Mouse (Mus musculus): ENCODE measurements around the gene Gfy. TPM values are rescaled to one million over a fixed set of nuclear protein-coding genes. Genes with fewer than 3 reads are reported as not detected.

The Gfy gene
- polyA plus RNA-seq, 1 experiment from 2014 or later = not detected

DNA sequence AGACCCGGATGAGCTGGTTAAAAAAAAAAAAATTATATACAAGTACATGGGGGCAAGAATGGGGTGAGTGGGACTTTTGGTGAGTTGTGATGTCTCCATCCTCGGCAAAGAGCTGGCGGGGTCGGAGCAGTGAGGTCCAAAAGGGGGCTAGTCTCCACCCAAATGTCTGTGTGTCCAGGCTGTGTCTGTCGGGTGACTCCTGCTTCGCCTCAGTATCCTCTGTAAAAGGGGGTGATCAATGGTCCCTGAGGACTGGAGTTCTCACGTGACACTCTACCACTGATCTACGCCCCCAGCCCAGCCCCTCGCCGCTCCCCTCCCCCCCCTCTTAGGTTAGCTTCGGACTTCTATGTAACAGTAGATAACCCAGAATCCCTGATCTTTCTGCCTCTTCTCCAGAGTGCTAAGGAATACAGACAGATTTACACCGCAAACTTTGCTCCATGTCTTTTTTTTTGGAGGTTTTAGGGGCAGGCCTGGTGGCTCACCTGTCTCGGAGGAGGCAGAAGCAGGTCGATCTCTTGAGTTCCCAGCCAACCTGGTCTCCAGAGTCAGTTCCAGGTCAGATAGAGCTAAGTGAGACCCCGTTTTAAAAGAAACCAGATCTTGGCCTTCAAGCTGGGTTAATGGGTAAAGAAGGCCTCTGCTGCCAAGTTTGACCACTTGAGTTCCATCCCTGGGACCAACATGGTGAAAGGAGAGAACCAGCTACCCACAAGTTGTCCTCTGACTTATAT is 49.4 kb downstream of the Gfy start:
- H3K27ac ChIP-seq (replicated peaks; ENCODE audit: low read depth, low read length) = peak overlapping the region; percentile 90
- ATAC-seq (ENCODE audit: insufficient number of reproducible peaks, low FRiP score, low TSS enrichment, low read depth) = no peak
- peaks cover 27% of the 10 kb centered on the region for H3K4me1 ChIP-seq (ENCODE audit: control insufficient read depth, insufficient read depth, low read length)

GRCm38 (mm10) chr7:45129318-45129717 is 50.1 kb downstream of the Gfy start:
- DNase-seq (ENCODE audit: low spot score) = peak; percentile 80
- H3K9ac ChIP-seq (ENCODE audit: low read length) = peak overlapping the region; percentile 89
- under 1% methylated on average over 17 of the region's 17 CpGs for WGBS
- no peak; the same call in 1 of the 2 replicates for ATAC-seq (ENCODE audit: insufficient number of reproducible peaks, low FRiP score, low TSS enrichment, low read depth)
- H3K4me1 ChIP-seq (ENCODE audit: control insufficient read depth, insufficient read depth, low read length) = peaks cover 27% of the 10 kb centered on the region
- H3K27ac ChIP-seq (replicated peaks; ENCODE audit: low read depth, low read length) = peak overlapping the region; percentile 90
- peak overlapping the region; percentile 63 for H3K4me2 ChIP-seq (ENCODE audit: low read depth, severe bottlenecking)
- peak overlapping the region; percentile 99 for H3K4me3 ChIP-seq (ENCODE audit: low read depth, low read length)
- no peaks in the 10 kb centered on the region for H3K9me3 ChIP-seq (ENCODE audit: control insufficient read depth, low read length)
- peaks cover 23% of the 10 kb centered on the region for H3K36me3 ChIP-seq (ENCODE audit: control insufficient read depth, insufficient read depth, low read length)
- no peaks in the 10 kb centered on the region for H3K27me3 ChIP-seq (ENCODE audit: control insufficient read depth, insufficient read depth, low read length)

More for the DNA sequence above, 49.4 kb downstream of the Gfy start:
- Histone ChIP-seq H3K4me3 (ENCODE audit: low read depth, low read length) (peak overlapping the region; percentile 99; the same call in 1 of the 2 replicates), H3K27me3 (ENCODE audit: control insufficient read depth, insufficient read depth, low read length) (no peaks in the 10 kb centered on the region), H3K4me2 (ENCODE audit: low read depth, severe bottlenecking) (peak overlapping the region; percentile 63), H3K36me3 (ENCODE audit: control insufficient read depth, insufficient read depth, low read length) (peaks cover 23% of the 10 kb centered on the region), H3K9ac (ENCODE audit: low read length) (peak overlapping the region; percentile 89), H3K9me3 (ENCODE audit: control insufficient read depth, low read length) (no peaks in the 10 kb centered on the region)
- DNase-seq (ENCODE audit: low spot score) = no peak
- WGBS = 57% methylated on average over 15 of the region's 15 CpGs

DNA sequence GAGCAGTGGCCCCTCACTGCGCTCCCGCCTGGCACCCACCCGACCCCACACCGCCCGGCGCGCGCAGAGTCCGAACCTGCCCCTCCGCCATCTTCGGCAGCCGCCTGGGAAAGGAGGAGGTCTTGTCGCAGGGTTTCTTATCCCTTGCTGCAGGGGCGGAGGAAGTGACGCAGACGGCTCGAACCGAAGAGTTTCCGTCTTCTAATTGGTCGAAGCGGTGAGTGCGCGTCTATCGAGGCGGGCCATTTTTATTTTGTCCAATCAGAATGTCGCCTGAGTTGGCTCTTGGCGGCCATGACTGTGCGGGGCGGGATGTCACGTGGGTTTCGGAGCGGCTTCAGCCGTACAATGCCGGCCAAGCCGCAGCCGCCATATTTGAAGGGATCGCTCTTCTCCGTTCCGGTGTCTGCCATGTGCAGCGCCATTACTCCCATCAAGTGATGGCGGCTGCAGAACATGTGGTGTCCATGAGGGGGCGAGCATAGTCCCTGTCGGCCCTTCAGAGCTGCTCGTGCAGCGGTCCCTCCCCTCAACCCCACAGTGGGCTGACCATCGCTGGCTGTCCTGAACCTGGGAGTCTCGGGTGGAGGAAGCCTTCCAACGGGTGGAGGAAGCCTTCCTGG is 50.6 kb downstream of the Gfy start, which contains the start of gene Rpl13a:
Gene Rpl13a, minus strand, starts transcription at position 138 of the 623 bp plus-strand sequence.
- Histone ChIP-seq H3K27me3 (ENCODE audit: control insufficient read depth, insufficient read depth, low read length) (no peaks in the 10 kb centered on the region), H3K36me3 (ENCODE audit: control insufficient read depth, insufficient read depth, low read length) (peaks cover 23% of the 10 kb centered on the region), H3K4me2 (ENCODE audit: low read depth, severe bottlenecking) (peak within 1 kb of the TSS; percentile 91), H3K4me3 (ENCODE audit: low read depth, low read length) (peak within 1 kb of the TSS; percentile 99), H3K27ac (replicated peaks; ENCODE audit: low read depth, low read length) (peak within 1 kb of the TSS; percentile 91), H3K4me1 (ENCODE audit: control insufficient read depth, insufficient read depth, low read length) (peaks cover 27% of the 10 kb centered on the region), H3K9ac (ENCODE audit: low read length) (peak within 1 kb of the TSS; percentile 100), H3K9me3 (ENCODE audit: control insufficient read depth, low read length) (no peaks in the 10 kb centered on the region)
- peak; percentile 93 for ATAC-seq (ENCODE audit: insufficient number of reproducible peaks, low FRiP score, low TSS enrichment, low read depth)
- 0% methylated on average over 48 of the region's 48 CpGs for WGBS
- DNase-seq (ENCODE audit: low spot score) = peak; percentile 99

DNA sequence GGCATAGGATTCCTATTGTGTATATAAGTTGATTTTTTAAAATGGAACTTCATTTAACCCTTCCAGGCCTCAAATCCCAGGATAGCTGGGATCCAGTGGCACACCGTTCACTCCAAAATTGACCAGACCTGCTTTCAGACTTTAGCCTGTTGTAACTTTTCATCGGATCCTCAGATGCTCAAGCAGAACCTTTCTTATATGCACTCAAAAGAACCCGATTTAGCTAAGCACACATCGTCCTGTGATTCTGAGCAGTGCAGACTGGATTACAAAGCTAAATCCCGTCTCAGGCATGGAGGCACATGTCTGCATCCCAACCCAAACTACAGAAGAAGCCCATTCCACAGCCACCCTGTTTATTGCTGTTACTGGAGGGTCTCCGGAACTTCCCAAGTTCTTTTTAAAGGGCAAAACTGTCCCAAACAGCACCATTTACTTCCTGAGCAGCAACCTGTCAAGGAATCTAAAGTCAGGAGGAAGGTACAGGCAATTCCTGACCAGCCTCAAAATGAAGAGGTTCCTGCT is 51.6 kb downstream of the Gfy start:
- Histone ChIP-seq H3K4me2 (ENCODE audit: low read depth, severe bottlenecking) (peak overlapping the region; percentile 91), H3K4me3 (ENCODE audit: low read depth, low read length) (peak overlapping the region; percentile 99), H3K27me3 (ENCODE audit: control insufficient read depth, insufficient read depth, low read length) (no peaks in the 10 kb centered on the region), H3K9me3 (ENCODE audit: control insufficient read depth, low read length) (no peaks in the 10 kb centered on the region), H3K36me3 (ENCODE audit: control insufficient read depth, insufficient read depth, low read length) (peaks cover 27% of the 10 kb centered on the region), H3K27ac (replicated peaks; ENCODE audit: low read depth, low read length) (peak overlapping the region; percentile 91), H3K4me1 (ENCODE audit: control insufficient read depth, insufficient read depth, low read length) (peaks cover 32% of the 10 kb centered on the region), H3K9ac (ENCODE audit: low read length) (peak overlapping the region; percentile 100)
- no peak for DNase-seq (ENCODE audit: low spot score)
- under 1% methylated on average over 6 of the region's 6 CpGs for WGBS
- no peak for ATAC-seq (ENCODE audit: insufficient number of reproducible peaks, low FRiP score, low TSS enrichment, low read depth)

DNA sequence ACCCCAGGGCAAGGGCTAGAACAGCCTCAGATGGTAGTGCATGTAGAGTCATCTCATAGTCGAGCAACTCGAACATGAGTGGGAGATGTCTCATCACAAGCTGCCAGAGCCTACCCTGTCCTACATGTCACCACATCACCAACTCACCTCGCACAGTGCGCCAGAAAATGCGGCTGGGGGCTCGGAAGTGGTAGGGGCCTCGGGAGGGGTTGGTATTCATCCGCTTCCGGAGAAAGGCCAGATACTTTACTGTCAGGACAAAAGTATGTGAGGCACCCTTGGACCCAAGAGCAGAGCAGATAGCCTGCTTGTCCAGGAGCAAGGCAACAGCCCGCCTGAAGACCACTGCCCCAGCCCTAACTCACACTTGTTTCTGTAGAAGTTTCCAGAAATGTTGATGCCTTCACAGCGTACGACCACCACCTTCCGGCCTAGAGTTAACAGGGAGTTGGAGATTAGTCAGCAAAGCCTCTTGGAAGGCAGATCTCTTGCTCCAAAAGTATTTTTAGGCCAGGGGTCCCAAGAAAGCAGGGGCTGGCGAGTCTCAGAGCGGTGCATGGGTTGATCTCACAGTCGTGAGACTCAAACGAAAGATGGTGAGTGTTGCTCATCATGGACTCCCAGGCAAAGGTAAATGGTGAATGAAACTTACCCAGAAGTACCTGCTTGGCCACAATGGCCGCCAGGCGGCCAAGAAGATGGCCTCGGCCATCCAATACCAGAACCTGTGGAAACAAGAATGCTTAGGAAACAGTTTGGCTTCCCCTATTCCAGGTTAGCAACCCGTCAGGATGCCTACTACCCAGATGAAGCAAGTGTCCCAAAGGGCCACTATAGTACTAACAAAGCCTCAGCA is 52.3 kb downstream of the Gfy start:
- peak overlapping the region; percentile 99 for H3K4me3 ChIP-seq (ENCODE audit: low read depth, low read length)
- WGBS = 40% methylated on average over 21 of the region's 21 CpGs
- peak overlapping the region; percentile 91 for H3K4me2 ChIP-seq (ENCODE audit: low read depth, severe bottlenecking)
- ATAC-seq (ENCODE audit: insufficient number of reproducible peaks, low FRiP score, low TSS enrichment, low read depth) (no peak), DNase-seq (ENCODE audit: low spot score) (peak; percentile 55)
- peaks cover 31% of the 10 kb centered on the region for H3K36me3 ChIP-seq (ENCODE audit: control insufficient read depth, insufficient read depth, low read length)
- H3K27me3 ChIP-seq (ENCODE audit: control insufficient read depth, insufficient read depth, low read length) = no peaks in the 10 kb centered on the region
- peak overlapping the region; percentile 100 for H3K9ac ChIP-seq (ENCODE audit: low read length)
- peak overlapping the region; percentile 91 for H3K27ac ChIP-seq (replicated peaks; ENCODE audit: low read depth, low read length)
- no peaks in the 10 kb centered on the region for H3K9me3 ChIP-seq (ENCODE audit: control insufficient read depth, low read length)
- peaks cover 35% of the 10 kb centered on the region for H3K4me1 ChIP-seq (ENCODE audit: control insufficient read depth, insufficient read depth, low read length)

Small RNAs within 50 kb of the gene (microRNA-seq; reads per million reads assigned to microRNA genes)
- gene Mir5121 (16.8 reads per million, percentile 27 among the genes with 10 or more reads in this experiment), gene Mir7055 (not detected)

Other genes with a start within 250 kb of the Gfy start
- 0.13 TPM in 1 of 2 replicates, not detected in the other for gene Tsks, start 236.4 kb downstream of the Gfy start, polyA plus RNA-seq (2014; fragmentation: Nextera tagmentation; extraction: Ambion mirVana)
- 17.5 and 22.1 TPM in 2 replicates for gene Cpt1c, start 204.7 kb downstream of the Gfy start, polyA plus RNA-seq (2014; fragmentation: Nextera tagmentation; extraction: Ambion mirVana)
- 332 and 334 TPM in 2 replicates for gene Prmt1, start 193.0 kb downstream of the Gfy start, polyA plus RNA-seq (2014; fragmentation: Nextera tagmentation; extraction: Ambion mirVana)
- gene Irf3, start 181.9 kb downstream of the Gfy start, polyA plus RNA-seq (2014; fragmentation: Nextera tagmentation; extraction: Ambion mirVana) = 73.9 and 83.5 TPM in 2 replicates
- 91.7 and 91.9 TPM in 2 replicates for gene Bcl2l12, start 180.9 kb downstream of the Gfy start, polyA plus RNA-seq (2014; fragmentation: Nextera tagmentation; extraction: Ambion mirVana)
- 52.0 and 60.3 TPM in 2 replicates for gene Scaf1, start 163.2 kb downstream of the Gfy start, polyA plus RNA-seq (2014; fragmentation: Nextera tagmentation; extraction: Ambion mirVana)
- 20.8 and 21.0 TPM in 2 replicates for gene Rras, start 161.6 kb downstream of the Gfy start, polyA plus RNA-seq (2014; fragmentation: Nextera tagmentation; extraction: Ambion mirVana)
- gene Prr12, start 126.7 kb downstream of the Gfy start, polyA plus RNA-seq (2014; fragmentation: Nextera tagmentation; extraction: Ambion mirVana) = 18.5 and 20.0 TPM in 2 replicates
- 70.2 and 73.9 TPM in 2 replicates for gene Nosip, start 117.1 kb downstream of the Gfy start, polyA plus RNA-seq (2014; fragmentation: Nextera tagmentation; extraction: Ambion mirVana)
- gene Prrg2, start 116.9 kb downstream of the Gfy start, polyA plus RNA-seq (2014; fragmentation: Nextera tagmentation; extraction: Ambion mirVana) = 22.1 and 24.6 TPM in 2 replicates
- gene Rcn3, start 87.3 kb downstream of the Gfy start, polyA plus RNA-seq (2014; fragmentation: Nextera tagmentation; extraction: Ambion mirVana) = 220 and 245 TPM in 2 replicates
- gene Fcgrt, start 75.7 kb downstream of the Gfy start, polyA plus RNA-seq (2014; fragmentation: Nextera tagmentation; extraction: Ambion mirVana) = 8.0 and 9.8 TPM in 2 replicates
- gene Rps11, start 55.1 kb downstream of the Gfy start, polyA plus RNA-seq (2014; fragmentation: Nextera tagmentation; extraction: Ambion mirVana) = 1,759 and 1,785 TPM in 2 replicates
- gene Rpl13a, start 50.8 kb downstream of the Gfy start, polyA plus RNA-seq (2014; fragmentation: Nextera tagmentation; extraction: Ambion mirVana) = 1,469 and 1,490 TPM in 2 replicates
- gene Gm45713, start 43.3 kb downstream of the Gfy start, polyA plus RNA-seq (2014; fragmentation: Nextera tagmentation; extraction: Ambion mirVana) = 0.45 TPM in 1 of 2 replicates, not detected in the other
- 0.33 and 0.44 TPM in 2 replicates for gene Flt3l, start 43.1 kb downstream of the Gfy start, polyA plus RNA-seq (2014; fragmentation: Nextera tagmentation; extraction: Ambion mirVana)
- 106 and 108 TPM in 2 replicates for gene Pih1d1, start 25.3 kb downstream of the Gfy start, polyA plus RNA-seq (2014; fragmentation: Nextera tagmentation; extraction: Ambion mirVana)
- 37.2 and 38.7 TPM in 2 replicates for gene Aldh16a1, start 25.0 kb downstream of the Gfy start, polyA plus RNA-seq (2014; fragmentation: Nextera tagmentation; extraction: Ambion mirVana)
- 0.11 TPM in 1 of 2 replicates, not detected in the other for gene Slc17a7, start 15.6 kb downstream of the Gfy start, polyA plus RNA-seq (2014; fragmentation: Nextera tagmentation; extraction: Ambion mirVana)
- gene Pth2, start 1.4 kb upstream of the Gfy start, polyA plus RNA-seq (2014; fragmentation: Nextera tagmentation; extraction: Ambion mirVana) = not detected in 2 replicates
- gene Ccdc155, start 25.3 kb upstream of the Gfy start, polyA plus RNA-seq (2014; fragmentation: Nextera tagmentation; extraction: Ambion mirVana) = 0.41 and 0.51 TPM in 2 replicates
- 0.51 and 0.60 TPM in 2 replicates for gene Dkkl1, start 32.6 kb upstream of the Gfy start, polyA plus RNA-seq (2014; fragmentation: Nextera tagmentation; extraction: Ambion mirVana)
- 378 and 385 TPM in 2 replicates for gene Tead2, start 36.2 kb upstream of the Gfy start, polyA plus RNA-seq (2014; fragmentation: Nextera tagmentation; extraction: Ambion mirVana)
- gene Cd37, start 59.5 kb upstream of the Gfy start, polyA plus RNA-seq (2014; fragmentation: Nextera tagmentation; extraction: Ambion mirVana) = 0.82 and 1.6 TPM in 2 replicates
- 0.20 and 0.36 TPM in 2 replicates for gene Slc6a16, start 61.5 kb upstream of the Gfy start, polyA plus RNA-seq (2014; fragmentation: Nextera tagmentation; extraction: Ambion mirVana)
- not detected in 2 replicates for gene Slc6a21, start 97.9 kb upstream of the Gfy start, polyA plus RNA-seq (2014; fragmentation: Nextera tagmentation; extraction: Ambion mirVana)
- 6.7 and 8.9 TPM in 2 replicates for gene Trpm4, start 154.2 kb upstream of the Gfy start, polyA plus RNA-seq (2014; fragmentation: Nextera tagmentation; extraction: Ambion mirVana)
- gene Hrc, start 155.7 kb upstream of the Gfy start, polyA plus RNA-seq (2014; fragmentation: Nextera tagmentation; extraction: Ambion mirVana) = 0.52 and 0.83 TPM in 2 replicates
- 5.4 and 6.1 TPM in 2 replicates for gene Ppfia3, start 187.4 kb upstream of the Gfy start, polyA plus RNA-seq (2014; fragmentation: Nextera tagmentation; extraction: Ambion mirVana)
- 0.43 and 0.89 TPM in 2 replicates for gene Lin7b, start 191.0 kb upstream of the Gfy start, polyA plus RNA-seq (2014; fragmentation: Nextera tagmentation; extraction: Ambion mirVana)
- 87.5 and 93.0 TPM in 2 replicates for gene Snrnp70, start 216.2 kb upstream of the Gfy start, polyA plus RNA-seq (2014; fragmentation: Nextera tagmentation; extraction: Ambion mirVana)
- gene Kcna7, start 226.1 kb upstream of the Gfy start, polyA plus RNA-seq (2014; fragmentation: Nextera tagmentation; extraction: Ambion mirVana) = not detected in 2 replicates
- 3.8 and 4.1 TPM in 2 replicates for gene Ntf5, start 234.1 kb upstream of the Gfy start, polyA plus RNA-seq (2014; fragmentation: Nextera tagmentation; extraction: Ambion mirVana)
- gene Lhb, start 241.3 kb upstream of the Gfy start, polyA plus RNA-seq (2014; fragmentation: Nextera tagmentation; extraction: Ambion mirVana) = not detected in 2 replicates